Mouse (Mus musculus): ENCODE measurements at regions not wholly inside any gene's neighbourhood (a gene's known extent, or its start where the extent isn't known, plus 50 kb on each side); places are given as distances from the start of the nearest gene placed in this dataset.

GRCm38 (mm10) chr5:101013844-101014243, 168.3 kb downstream of the Gpat3 start:
- no peak overlapping the region for H3K4me3 ChIP-seq (replicated peaks; ENCODE audit: insufficient read depth, low read depth, low read length)
- TF ChIP-seq POLR2A (IDR thresholded peaks at IDR 0.05; ENCODE audit: borderline replicate concordance, insufficient read depth, low read length) (no peak), CTCF (IDR thresholded peaks at IDR 0.05; ENCODE audit: borderline replicate concordance, insufficient read depth, low read depth, low read length) (no peak)
- no peak for DNase-seq
- no peaks in the 10 kb centered on the region for H3K27me3 ChIP-seq (ENCODE audit: control insufficient read depth, insufficient read depth, low read length)
- H3K27ac ChIP-seq (ENCODE audit: insufficient read depth, low read length): no peak overlapping the region
- WGBS: 64% methylated on average over 5 of the region's 5 CpGs
- H3K4me1 ChIP-seq (ENCODE audit: control insufficient read depth, insufficient read depth, low read length): no peaks in the 10 kb centered on the region

- WGBS: 66% methylated on average over 3 of the region's 3 CpGs
- TF ChIP-seq CTCF (IDR thresholded peaks at IDR 0.05; ENCODE audit: borderline replicate concordance, insufficient read depth, low read depth, low read length) (no peak), POLR2A (IDR thresholded peaks at IDR 0.05; ENCODE audit: borderline replicate concordance, insufficient read depth, low read length) (no peak)
- no peaks in the 10 kb centered on the region for H3K4me1 ChIP-seq (ENCODE audit: control insufficient read depth, insufficient read depth, low read length)
- no peak overlapping the region for H3K27ac ChIP-seq (ENCODE audit: insufficient read depth, low read length)
- H3K27me3 ChIP-seq (ENCODE audit: control insufficient read depth, insufficient read depth, low read length): no peaks in the 10 kb centered on the region
- H3K4me3 ChIP-seq (replicated peaks; ENCODE audit: insufficient read depth, low read depth, low read length): no peak overlapping the region
- DNase-seq: no peak
Observed at GRCm38 (mm10) chr5:101005216-101005615, 159.7 kb downstream of the Gpat3 start.

- no peak for DNase-seq
- H3K27me3 ChIP-seq (ENCODE audit: control insufficient read depth, insufficient read depth, low read length): no peaks in the 10 kb centered on the region; the same call in 1 of the 2 replicates
- 95% methylated on average over 6 of the region's 6 CpGs for WGBS
- TF ChIP-seq POLR2A (IDR thresholded peaks at IDR 0.05; ENCODE audit: borderline replicate concordance, insufficient read depth, low read length) (no peak), CTCF (IDR thresholded peaks at IDR 0.05; ENCODE audit: borderline replicate concordance, insufficient read depth, low read depth, low read length) (no peak)
- H3K4me1 ChIP-seq (ENCODE audit: control insufficient read depth, insufficient read depth, low read length): no peaks in the 10 kb centered on the region
- no peak overlapping the region for H3K27ac ChIP-seq (ENCODE audit: insufficient read depth, low read length)
- no peak overlapping the region for H3K4me3 ChIP-seq (replicated peaks; ENCODE audit: insufficient read depth, low read depth, low read length)
Observed at GRCm38 (mm10) chr5:101000436-101000835, 154.9 kb downstream of the Gpat3 start.

GRCm38 (mm10) chr5:100992365-100992764, 146.9 kb downstream of the Gpat3 start:
- WGBS: 77% methylated on average over 2 of the region's 2 CpGs
- no peaks in the 10 kb centered on the region for H3K4me1 ChIP-seq (ENCODE audit: control insufficient read depth, insufficient read depth, low read length)
- no peak overlapping the region for H3K4me3 ChIP-seq (replicated peaks; ENCODE audit: insufficient read depth, low read depth, low read length)
- no peak for DNase-seq
- no peak overlapping the region for H3K27ac ChIP-seq (ENCODE audit: insufficient read depth, low read length)
- no peaks in the 10 kb centered on the region; the same call in 1 of the 2 replicates for H3K27me3 ChIP-seq (ENCODE audit: control insufficient read depth, insufficient read depth, low read length)
- TF ChIP-seq POLR2A (IDR thresholded peaks at IDR 0.05; ENCODE audit: borderline replicate concordance, insufficient read depth, low read length): no peak

DNA sequence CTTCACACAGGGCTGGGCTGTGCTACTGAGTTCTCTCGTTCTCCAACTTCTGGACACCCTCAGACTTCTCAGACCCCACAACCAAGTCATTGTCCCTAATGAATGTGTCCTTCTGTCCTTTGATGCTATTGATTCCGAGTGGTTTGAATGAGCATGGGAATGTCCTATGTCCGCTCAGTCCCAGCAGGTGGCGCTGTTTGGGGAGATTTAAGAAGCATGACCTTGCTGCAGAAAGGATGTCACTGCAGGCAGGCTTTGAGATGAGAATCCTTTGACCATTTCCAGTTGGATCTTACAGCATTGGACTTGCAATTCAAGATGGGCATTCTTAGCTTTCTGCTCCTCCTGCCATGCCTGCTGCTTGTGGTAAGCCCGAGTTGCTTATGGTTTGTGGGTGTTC, 146.1 kb downstream of the Gpat3 start:
- TF ChIP-seq POLR2A (IDR thresholded peaks at IDR 0.05; ENCODE audit: borderline replicate concordance, insufficient read depth, low read length) (no peak), CTCF (IDR thresholded peaks at IDR 0.05; ENCODE audit: borderline replicate concordance, insufficient read depth, low read depth, low read length) (peak; percentile 54)
- Histone ChIP-seq H3K27me3 (ENCODE audit: control insufficient read depth, insufficient read depth, low read length) (no peaks in the 10 kb centered on the region; the same call in 1 of the 2 replicates), H3K27ac (ENCODE audit: insufficient read depth, low read length) (no peak overlapping the region), H3K4me1 (ENCODE audit: control insufficient read depth, insufficient read depth, low read length) (no peaks in the 10 kb centered on the region), H3K4me3 (replicated peaks; ENCODE audit: insufficient read depth, low read depth, low read length) (no peak overlapping the region)
- peak; percentile 2 to 17 for DNase-seq
- WGBS: 14% methylated on average over 5 of the region's 5 CpGs

- H3K27ac ChIP-seq (ENCODE audit: insufficient read depth, low read length): no peak overlapping the region
- no peaks in the 10 kb centered on the region for H3K4me1 ChIP-seq (ENCODE audit: control insufficient read depth, insufficient read depth, low read length)
- TF ChIP-seq POLR2A (IDR thresholded peaks at IDR 0.05; ENCODE audit: borderline replicate concordance, insufficient read depth, low read length) (no peak), CTCF (IDR thresholded peaks at IDR 0.05; ENCODE audit: borderline replicate concordance, insufficient read depth, low read depth, low read length) (no peak)
- no peak for DNase-seq
- 47% methylated on average over 10 of the region's 10 CpGs for WGBS
- H3K27me3 ChIP-seq (ENCODE audit: control insufficient read depth, insufficient read depth, low read length): no peaks in the 10 kb centered on the region; the same call in 1 of the 2 replicates
- H3K4me3 ChIP-seq (replicated peaks; ENCODE audit: insufficient read depth, low read depth, low read length): no peak overlapping the region
Observed at GRCm38 (mm10) chr5:100982573-100982936, 137.0 kb downstream of the Gpat3 start.

GRCm38 (mm10) chr5:100981849-100982572, 136.5 kb downstream of the Gpat3 start:
- Histone ChIP-seq H3K4me3 (replicated peaks; ENCODE audit: insufficient read depth, low read depth, low read length) (no peak overlapping the region), H3K4me1 (ENCODE audit: control insufficient read depth, insufficient read depth, low read length) (no peaks in the 10 kb centered on the region), H3K27ac (ENCODE audit: insufficient read depth, low read length) (no peak overlapping the region), H3K27me3 (ENCODE audit: control insufficient read depth, insufficient read depth, low read length) (no peaks in the 10 kb centered on the region; the same call in 1 of the 2 replicates)
- WGBS: 69% methylated on average over 18 of the region's 18 CpGs
- no peak for DNase-seq
- TF ChIP-seq POLR2A (IDR thresholded peaks at IDR 0.05; ENCODE audit: borderline replicate concordance, insufficient read depth, low read length) (no peak), CTCF (IDR thresholded peaks at IDR 0.05; ENCODE audit: borderline replicate concordance, insufficient read depth, low read depth, low read length) (no peak)

GRCm38 (mm10) chr5:100976736-100977135, 131.2 kb downstream of the Gpat3 start:
- 15% methylated on average over 2 of the region's 2 CpGs for WGBS
- Histone ChIP-seq H3K27me3 (ENCODE audit: control insufficient read depth, insufficient read depth, low read length) (no peaks in the 10 kb centered on the region), H3K4me3 (replicated peaks; ENCODE audit: insufficient read depth, low read depth, low read length) (no peak overlapping the region), H3K27ac (ENCODE audit: insufficient read depth, low read length) (no peak overlapping the region), H3K4me1 (ENCODE audit: control insufficient read depth, insufficient read depth, low read length) (no peaks in the 10 kb centered on the region)
- TF ChIP-seq CTCF (IDR thresholded peaks at IDR 0.05; ENCODE audit: borderline replicate concordance, insufficient read depth, low read depth, low read length): no peak
- no peak for TF ChIP-seq POLR2A (IDR thresholded peaks at IDR 0.05; ENCODE audit: borderline replicate concordance, insufficient read depth, low read length)
- DNase-seq: peak in 1 of 2 experiments; percentile 3

Measured in cerebellum, adult 2 months (tissue).